Mouse (Mus musculus) intestine, postnatal 0 days (tissue): ENCODE results near the gene Tmem208. TPM values are rescaled to one million over a fixed set of nuclear protein-coding genes. Genes with fewer than 3 reads are reported as not detected.

Experiments
- ATAC-seq: fragments of 200-750 bp; cut with Nextera tagmentation; 2 replicates; pipeline ENCODE4 v1.8.0; 2017; ENCODE audit warnings: mild to moderate bottlenecking, moderate TSS enrichment, moderate library complexity
- H3K27ac ChIP-seq: fragments of 300-500 bp; sonication (generic); 2 replicates; pipeline ENCODE4 v1.5.1; 2014; ENCODE audit warnings: mild to moderate bottlenecking, low read depth, low read length, moderate library complexity
- H3K27me3 ChIP-seq: fragments of 300-500 bp; sonication (generic); replicated peaks from 2 replicates; pipeline ENCODE4 v1.6.1; 2014; ENCODE audit warnings: low read length, mixed read lengths; ENCODE audit not compliant: control insufficient read depth, insufficient read depth
- H3K36me3 ChIP-seq: fragments of 300-500 bp; sonication (generic); 2 replicates; pipeline ENCODE4 v1.6.1; 2014; ENCODE audit warnings: mild to moderate bottlenecking, moderate library complexity; ENCODE audit not compliant: control insufficient read depth, insufficient read depth
- H3K4me1 ChIP-seq: fragments of 300-500 bp; sonication (generic); replicated peaks from 2 replicates; pipeline ENCODE4 v1.6.1; 2014; ENCODE audit warnings: antibody characterized with exemption, low read length, mixed read lengths; ENCODE audit not compliant: control insufficient read depth, insufficient read depth
- H3K4me2 ChIP-seq: fragments of 300-500 bp; sonication (generic); replicated peaks from 2 replicates; pipeline ENCODE4 v1.6.1; 2014; ENCODE audit warnings: low read depth, mild to moderate bottlenecking, moderate library complexity
- H3K4me3 ChIP-seq: fragments of 300-500 bp; sonication (generic); 2 replicates; pipeline ENCODE4 v1.5.1; 2014; ENCODE audit warnings: low read depth, low read length
- H3K9ac ChIP-seq: fragments of 300-500 bp; sonication (generic); 2 replicates; pipeline ENCODE4 v1.6.1; 2014; ENCODE audit warnings: mild to moderate bottlenecking, low read depth, low read length
- H3K9me3 ChIP-seq: fragments of 300-500 bp; sonication (generic); 2 replicates; pipeline ENCODE4 v1.6.1; 2016; ENCODE audit warnings: mixed run types; ENCODE audit not compliant: control insufficient read depth
- CTCF ChIP-seq: sonication (generic); IDR thresholded peaks from 2 replicates; pipeline ENCODE4 v1.5.1; 2016; ENCODE audit warnings: low read depth, mild to moderate bottlenecking, control low read depth, antibody characterized with exemption, moderate library complexity
- WGBS: fragments of 180-500 bp; shearing (Covaris S2); extraction: QIAGEN DNeasy Blood & Tissue Kit; methylation state at CpG from one replicate; pipeline ENCODE4 v1.1.7; 2014; 5-methylcytosine and 5-hydroxymethylcytosine counted together
- polyA plus RNA-seq: library from polyadenylated mRNA; unstranded; fragments of >200 nt; fragmentation: Nextera tagmentation; extraction: Ambion mirVana; gene quantifications from 2 replicates; pipeline ENCODE4 v1.2.1, GENCODE M21; 2015

Tmem208 gene
- polyA plus RNA-seq, 1 experiment from 2014 or later, result 184 TPM

DNA sequence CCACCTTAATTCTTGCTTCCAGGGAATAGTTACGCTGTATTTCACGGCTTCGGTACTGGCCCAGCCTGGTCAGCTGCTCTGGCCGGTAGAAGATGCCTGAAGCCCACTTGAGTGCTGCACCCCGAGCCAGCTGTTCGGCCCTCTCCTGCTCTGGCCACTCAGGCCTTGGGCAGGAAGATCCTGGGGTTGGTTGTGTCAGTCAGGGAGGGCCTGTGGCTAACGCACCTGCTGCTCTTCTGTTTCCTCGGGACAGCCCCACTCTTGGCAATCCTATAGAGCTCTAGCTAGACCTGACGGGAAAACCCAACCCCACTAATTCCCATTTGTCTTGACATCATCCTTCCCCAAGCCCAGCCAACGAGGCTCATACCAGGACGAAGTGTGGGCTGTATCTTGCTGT lies 30.9 kb upstream of the Tmem208 start:
- H3K27ac ChIP-seq, result no peak overlapping the region
- no peak overlapping the region for H3K4me3 ChIP-seq
- no peak overlapping the region for H3K9ac ChIP-seq
- peaks cover 5% of the 10 kb centered on the region; the same call in 1 of the 2 replicates for H3K36me3 ChIP-seq
- 66% methylated on average over 11 of the region's 11 CpGs for WGBS
- H3K4me2 ChIP-seq, result peak overlapping the region; percentile 33; the same call in 1 of the 2 replicates
- no peak for TF ChIP-seq CTCF
- ATAC-seq, result no peak
- H3K27me3 ChIP-seq, result peaks cover 6% of the 10 kb centered on the region
- H3K9me3 ChIP-seq, result no peaks in the 10 kb centered on the region
- peaks cover 7% of the 10 kb centered on the region for H3K4me1 ChIP-seq

- H3K36me3 ChIP-seq, result peaks cover 12% of the 10 kb centered on the region
- no peak for ATAC-seq
- no peaks in the 10 kb centered on the region for H3K27me3 ChIP-seq
- peak within 1 kb of the TSS; percentile 95 for H3K4me3 ChIP-seq
- no peak within 1 kb of the TSS for H3K9ac ChIP-seq
- 64% methylated on average over 11 of the region's 11 CpGs for WGBS
- H3K9me3 ChIP-seq, result no peaks in the 10 kb centered on the region
- no peak for TF ChIP-seq CTCF
- H3K4me2 ChIP-seq, result peak within 1 kb of the TSS; percentile 85
- no peak within 1 kb of the TSS for H3K27ac ChIP-seq
- H3K4me1 ChIP-seq, result peaks cover 2% of the 10 kb centered on the region; the same call in 1 of the 2 replicates
These were observed 30.1 kb upstream of the Tmem208 start, which contains the start of gene Exoc3l for GRCm38 (mm10) chr8:105295895-105296573. Exoc3l (minus strand) TSS chr8:105296101.

- H3K9me3 ChIP-seq, result no peaks in the 10 kb centered on the region
- peak within 1 kb of the TSS; percentile 95 for H3K4me3 ChIP-seq
- WGBS, result under 1% methylated on average over 56 of the region's 58 CpGs
- no peaks in the 10 kb centered on the region for H3K27me3 ChIP-seq
- TF ChIP-seq CTCF, result no peak
- H3K4me1 ChIP-seq, result peaks cover 2% of the 10 kb centered on the region; the same call in 1 of the 2 replicates
- peaks cover 24% of the 10 kb centered on the region for H3K36me3 ChIP-seq
- H3K9ac ChIP-seq, result peak within 1 kb of the TSS; percentile 84
- peak within 1 kb of the TSS; percentile 62 for H3K27ac ChIP-seq
- peak within 1 kb of the TSS; percentile 85 for H3K4me2 ChIP-seq
- ATAC-seq, result peak; percentile 89
These were observed 28.5 kb upstream of the Tmem208 start, which contains the start of gene E2f4 for GRCm38 (mm10) chr8:105297511-105298192. E2f4 (plus strand) TSS chr8:105297663.

DNA sequence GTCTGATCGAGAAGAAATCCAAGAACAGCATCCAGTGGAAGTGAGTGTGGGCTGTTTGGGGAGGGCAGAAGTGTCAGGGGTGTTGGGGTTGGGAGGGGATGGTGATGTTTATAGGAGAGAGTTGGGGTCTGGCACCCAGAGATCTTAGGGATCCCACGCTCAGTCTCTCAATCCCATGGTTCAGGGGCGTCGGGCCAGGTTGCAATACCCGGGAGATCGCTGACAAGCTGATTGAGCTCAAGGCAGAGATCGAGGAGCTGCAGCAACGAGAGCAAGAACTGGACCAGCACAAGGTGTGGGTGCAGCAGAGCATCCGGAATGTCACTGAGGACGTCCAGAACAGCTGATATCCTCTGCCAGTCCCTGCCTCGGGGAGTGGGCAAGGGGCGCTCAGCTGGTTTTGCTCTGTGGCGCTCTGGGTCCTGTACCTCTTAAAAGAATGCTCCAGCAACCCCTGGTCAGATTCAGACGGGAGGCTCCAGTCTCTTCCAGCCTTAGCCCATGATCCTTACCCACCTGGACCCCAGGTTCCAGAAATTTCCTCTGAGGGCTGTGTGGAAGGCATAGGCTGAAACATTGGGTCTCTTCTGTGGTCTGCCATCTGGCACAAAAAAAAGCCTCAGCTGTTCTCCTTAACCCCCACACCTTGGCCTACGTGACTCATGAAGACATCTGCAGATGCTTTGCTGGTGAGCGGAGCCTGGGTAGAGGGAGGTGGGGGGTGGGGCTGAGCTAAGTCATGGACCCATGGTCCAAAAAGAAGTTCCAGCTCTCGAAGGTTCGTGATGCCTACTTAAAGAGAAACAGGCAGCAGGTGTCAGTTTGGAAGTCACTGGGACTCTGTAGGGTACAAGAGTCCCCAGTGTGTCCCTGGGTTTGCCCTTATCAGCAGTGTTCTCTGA lies 27.6 kb upstream of the Tmem208 start:
- Histone ChIP-seq H3K4me1 (peaks cover 2% of the 10 kb centered on the region; the same call in 1 of the 2 replicates), H3K27me3 (no peaks in the 10 kb centered on the region), H3K36me3 (peaks cover 28% of the 10 kb centered on the region), H3K9me3 (no peaks in the 10 kb centered on the region), H3K4me2 (peak overlapping the region; percentile 85), H3K27ac (0 out of 2 replicates have a peak overlapping the region, but pooled peaks have one; percentile 62), H3K4me3 (peak overlapping the region; percentile 95), H3K9ac (peak overlapping the region; percentile 84)
- ATAC-seq, result no peak
- WGBS, result 42% methylated on average over 18 of the region's 18 CpGs
- TF ChIP-seq CTCF, result no peak

GRCm38 (mm10) chr8:105299962-105300361 lies 26.2 kb upstream of the Tmem208 start:
- Histone ChIP-seq H3K36me3 (peaks cover 36% of the 10 kb centered on the region), H3K27ac (no peak overlapping the region), H3K27me3 (no peaks in the 10 kb centered on the region), H3K4me3 (no peak overlapping the region), H3K9me3 (no peaks in the 10 kb centered on the region), H3K4me1 (peaks cover 2% of the 10 kb centered on the region), H3K9ac (no peak overlapping the region), H3K4me2 (no peak overlapping the region)
- TF ChIP-seq CTCF, result no peak
- no peak for ATAC-seq
- WGBS, result 73% methylated on average over 8 of the region's 8 CpGs
